Mouse (Mus musculus): Measurements from ENCODE around the gene Msmp. TPM values are rescaled to one million over a fixed set of nuclear protein-coding genes. Genes with fewer than 3 reads are reported as not detected.
"Not testable (repeated sequence)": the region's sequence is repeated elsewhere in the genome, so short reads cannot be mapped to it uniquely, and the experiment has no call there.

The Msmp gene
- polyA plus RNA-seq, 1 experiment from 2014 or later, result 0.74 TPM

GRCm38 (mm10) chr4:43612534-43612933 lies 28.2 kb upstream of the Msmp start:
- no peak overlapping the region for H3K27ac ChIP-seq (replicated peaks)
- no peaks in the 10 kb centered on the region for H3K4me1 ChIP-seq
- H3K9me3 ChIP-seq (replicated peaks), result no peaks in the 10 kb centered on the region
- no peaks in the 10 kb centered on the region for H3K36me3 ChIP-seq
- DNase-seq (ENCODE audit: low spot score), result no peak
- 78% methylated on average over 10 of the region's 10 CpGs for WGBS
- no peaks in the 10 kb centered on the region for H3K27me3 ChIP-seq (ENCODE audit: low read depth, poor library complexity, severe bottlenecking)
- no peak overlapping the region for H3K4me3 ChIP-seq

GRCm38 (mm10) chr4:43604751-43605685 lies 20.7 kb upstream of the Msmp start:
- H3K27ac ChIP-seq (replicated peaks), result no peak overlapping the region
- WGBS, result 82% methylated on average over 9 of the region's 9 CpGs
- no peaks in the 10 kb centered on the region for H3K36me3 ChIP-seq
- no peak for DNase-seq (ENCODE audit: low spot score)
- no peaks in the 10 kb centered on the region for H3K9me3 ChIP-seq (replicated peaks)
- H3K4me1 ChIP-seq, result no peaks in the 10 kb centered on the region
- H3K4me3 ChIP-seq, result no peak overlapping the region
- no peaks in the 10 kb centered on the region for H3K27me3 ChIP-seq (ENCODE audit: low read depth, poor library complexity, severe bottlenecking)

GRCm38 (mm10) chr4:43604099-43604498 lies 19.8 kb upstream of the Msmp start:
- Histone ChIP-seq H3K27me3 (ENCODE audit: low read depth, poor library complexity, severe bottlenecking) (no peaks in the 10 kb centered on the region), H3K36me3 (no peaks in the 10 kb centered on the region), H3K4me3 (no peak overlapping the region), H3K4me1 (no peaks in the 10 kb centered on the region), H3K9me3 (replicated peaks) (no peaks in the 10 kb centered on the region), H3K27ac (replicated peaks) (no peak overlapping the region)
- WGBS, result 79% methylated on average over 3 of the region's 3 CpGs
- no peak for DNase-seq (ENCODE audit: low spot score)

- Histone ChIP-seq H3K4me3 (no peak overlapping the region), H3K27ac (replicated peaks) (no peak overlapping the region), H3K27me3 (ENCODE audit: low read depth, poor library complexity, severe bottlenecking) (no peaks in the 10 kb centered on the region), H3K4me1 (no peaks in the 10 kb centered on the region), H3K36me3 (no peaks in the 10 kb centered on the region), H3K9me3 (replicated peaks) (no peaks in the 10 kb centered on the region)
- 91% methylated on average over 9 of the region's 9 CpGs for WGBS
- no peak for DNase-seq (ENCODE audit: low spot score)
Observed at GRCm38 (mm10) chr4:43600195-43600934, 16.1 kb upstream of the Msmp start.

- Histone ChIP-seq H3K4me1 (no peaks in the 10 kb centered on the region), H3K9me3 (replicated peaks) (no peaks in the 10 kb centered on the region), H3K4me3 (no peak overlapping the region), H3K36me3 (no peaks in the 10 kb centered on the region), H3K27ac (replicated peaks) (no peak overlapping the region), H3K27me3 (ENCODE audit: low read depth, poor library complexity, severe bottlenecking) (no peaks in the 10 kb centered on the region)
- 91% methylated on average over 7 of the region's 7 CpGs for WGBS
- no peak for DNase-seq (ENCODE audit: low spot score)
Observed at GRCm38 (mm10) chr4:43598650-43599380, 14.5 kb upstream of the Msmp start.

- Histone ChIP-seq H3K36me3 (no peaks in the 10 kb centered on the region), H3K27me3 (ENCODE audit: low read depth, poor library complexity, severe bottlenecking) (no peaks in the 10 kb centered on the region), H3K27ac (replicated peaks) (no peak overlapping the region), H3K4me3 (no peak overlapping the region), H3K4me1 (peaks cover 4% of the 10 kb centered on the region; the same call in 1 of the 2 replicates), H3K9me3 (replicated peaks) (no peaks in the 10 kb centered on the region)
- DNase-seq (ENCODE audit: low spot score), result no peak
- 87% methylated on average over 4 of the region's 4 CpGs for WGBS
Observed at GRCm38 (mm10) chr4:43598200-43598599, 13.9 kb upstream of the Msmp start.

GRCm38 (mm10) chr4:43596597-43596996 lies 12.3 kb upstream of the Msmp start:
- not testable (repeated sequence) for H3K9me3 ChIP-seq (replicated peaks); DNase-seq (ENCODE audit: low spot score); H3K27ac ChIP-seq (replicated peaks); H3K36me3 ChIP-seq; H3K4me3 ChIP-seq; H3K27me3 ChIP-seq (ENCODE audit: low read depth, poor library complexity, severe bottlenecking); H3K4me1 ChIP-seq
- 76% methylated on average over 2 of the region's 2 CpGs for WGBS

- H3K4me3 ChIP-seq, result no peak overlapping the region
- H3K9me3 ChIP-seq (replicated peaks), result no peaks in the 10 kb centered on the region
- 78% methylated on average over 3 of the region's 3 CpGs for WGBS
- peaks cover 5% of the 10 kb centered on the region; the same call in 1 of the 2 replicates for H3K4me1 ChIP-seq
- DNase-seq (ENCODE audit: low spot score), result no peak
- no peak overlapping the region for H3K27ac ChIP-seq (replicated peaks)
- no peaks in the 10 kb centered on the region for H3K27me3 ChIP-seq (ENCODE audit: low read depth, poor library complexity, severe bottlenecking)
- no peaks in the 10 kb centered on the region for H3K36me3 ChIP-seq
Observed at GRCm38 (mm10) chr4:43593453-43593852, 9.2 kb upstream of the Msmp start.

- no peaks in the 10 kb centered on the region for H3K27me3 ChIP-seq (ENCODE audit: low read depth, poor library complexity, severe bottlenecking)
- DNase-seq (ENCODE audit: low spot score), result no peak
- H3K9me3 ChIP-seq (replicated peaks), result no peaks in the 10 kb centered on the region
- no peak overlapping the region for H3K27ac ChIP-seq (replicated peaks)
- 75% methylated on average over 3 of the region's 3 CpGs for WGBS
- H3K4me3 ChIP-seq, result no peak overlapping the region
- H3K4me1 ChIP-seq, result peaks cover 5% of the 10 kb centered on the region; the same call in 1 of the 2 replicates
- H3K36me3 ChIP-seq, result no peaks in the 10 kb centered on the region
Observed at GRCm38 (mm10) chr4:43591961-43592360, 7.7 kb upstream of the Msmp start.

- no peak overlapping the region for H3K4me3 ChIP-seq
- no peaks in the 10 kb centered on the region for H3K27me3 ChIP-seq (ENCODE audit: low read depth, poor library complexity, severe bottlenecking)
- H3K4me1 ChIP-seq, result peaks cover 5% of the 10 kb centered on the region; the same call in 1 of the 2 replicates
- H3K9me3 ChIP-seq (replicated peaks), result no peaks in the 10 kb centered on the region
- no peaks in the 10 kb centered on the region for H3K36me3 ChIP-seq
- 92% methylated on average over 5 of the region's 5 CpGs for WGBS
- no peak overlapping the region for H3K27ac ChIP-seq (replicated peaks)
- DNase-seq (ENCODE audit: low spot score), result no peak
Observed at GRCm38 (mm10) chr4:43591543-43591942, 7.2 kb upstream of the Msmp start.

- peaks cover 23% of the 10 kb centered on the region for H3K4me1 ChIP-seq
- H3K4me3 ChIP-seq, result no peak overlapping the region
- H3K9me3 ChIP-seq (replicated peaks), result no peaks in the 10 kb centered on the region
- no peak overlapping the region for H3K27ac ChIP-seq (replicated peaks)
- no peak for DNase-seq (ENCODE audit: low spot score)
- H3K27me3 ChIP-seq (ENCODE audit: low read depth, poor library complexity, severe bottlenecking), result no peaks in the 10 kb centered on the region
- WGBS, result 73% methylated on average over 7 of the region's 7 CpGs
- H3K36me3 ChIP-seq, result peaks cover 26% of the 10 kb centered on the region
Observed at GRCm38 (mm10) chr4:43587681-43588080, 3.4 kb upstream of the Msmp start.

- WGBS, result 75% methylated on average over 8 of the region's 8 CpGs
- Histone ChIP-seq H3K27me3 (ENCODE audit: low read depth, poor library complexity, severe bottlenecking) (no peaks in the 10 kb centered on the region), H3K36me3 (peaks cover 38% of the 10 kb centered on the region), H3K27ac (replicated peaks) (no peak overlapping the region), H3K4me1 (peaks cover 23% of the 10 kb centered on the region), H3K4me3 (no peak overlapping the region), H3K9me3 (replicated peaks) (no peaks in the 10 kb centered on the region)
- no peak for DNase-seq (ENCODE audit: low spot score)
Observed at GRCm38 (mm10) chr4:43586411-43586810, 2.1 kb upstream of the Msmp start.
